Comparison of ENCODE assay signal across 8 mouse cellular contexts in the genomic region with DNA sequence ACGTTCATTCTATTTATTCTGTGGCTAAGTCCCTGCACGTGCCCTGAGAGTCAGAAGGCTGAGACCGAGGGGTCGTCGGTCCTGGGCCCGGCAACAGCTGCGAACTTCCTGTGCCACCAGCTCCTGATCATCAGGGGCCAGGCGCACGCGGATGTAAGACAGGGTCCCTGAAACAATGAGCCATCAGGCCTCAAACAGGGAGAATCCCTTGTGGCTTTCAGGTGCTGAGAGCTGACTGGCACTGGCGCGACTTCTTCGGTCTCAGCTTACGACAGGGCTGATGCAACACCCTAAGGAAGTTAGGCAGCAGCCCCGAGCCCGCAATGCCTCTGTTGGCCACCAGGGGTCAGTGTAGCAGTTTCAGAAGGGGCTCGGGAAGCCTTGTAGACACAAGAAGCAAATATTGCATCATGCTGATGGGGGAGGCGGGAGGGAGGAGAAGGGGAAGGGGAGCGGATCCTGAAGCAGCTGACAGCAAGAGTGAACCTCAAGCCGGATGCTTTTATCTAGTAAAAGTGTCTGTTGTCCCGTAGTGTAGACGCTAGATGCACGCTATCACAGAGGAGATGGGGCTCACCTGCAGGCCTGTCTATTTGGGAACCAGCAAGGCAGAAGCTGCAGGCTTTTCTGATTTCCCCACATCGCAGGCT. TPM values are rescaled to one million over a fixed set of nuclear protein-coding genes. Genes with fewer than 3 reads are reported as not detected.
DNase-seq lines count a peak whose midpoint lies in the region; ATAC-seq and TF ChIP-seq lines count a peak whose summit lies in the region.

No protein-coding gene starts in this region.

- no peak overlapping the region for H3K27ac ChIP-seq in embryonic facial prominence, embryonic 13.5 days
- H3K27ac ChIP-seq in limb, embryonic 14.5 days (replicated peaks; ENCODE audit: low read depth, low read length), result no peak overlapping the region
- peak overlapping the region; percentile 68 for H3K27ac ChIP-seq in midbrain, postnatal 0 days (ENCODE audit: low read depth, low read length)

- H3K4me1 ChIP-seq in embryonic facial prominence, embryonic 13.5 days, result peaks cover 14% of the 10 kb centered on the region
- H3K4me1 ChIP-seq in limb, embryonic 14.5 days (ENCODE audit: control insufficient read depth, insufficient read depth, low read length), result peaks cover 5% of the 10 kb centered on the region; the same call in 1 of the 2 replicates
- peaks cover 6% of the 10 kb centered on the region; the same call in 1 of the 2 replicates for H3K4me1 ChIP-seq in midbrain, postnatal 0 days (ENCODE audit: insufficient read depth, low read length)

- no peaks in the 10 kb centered on the region for H3K9me3 ChIP-seq in embryonic facial prominence, embryonic 13.5 days
- no peaks in the 10 kb centered on the region for H3K9me3 ChIP-seq in limb, embryonic 14.5 days (ENCODE audit: control insufficient read depth, low read length)
- no peaks in the 10 kb centered on the region for H3K9me3 ChIP-seq in midbrain, postnatal 0 days (ENCODE audit: low read length)

- H3K4me3 ChIP-seq in embryonic facial prominence, embryonic 13.5 days, result peak overlapping the region; percentile 30
- H3K4me3 ChIP-seq in limb, embryonic 14.5 days (replicated peaks; ENCODE audit: low read length), result peak overlapping the region; percentile 26
- peak overlapping the region; percentile 18; the same call in 1 of the 2 replicates for H3K4me3 ChIP-seq in midbrain, postnatal 0 days (ENCODE audit: low read depth, low read length)

- peak; percentile 76 for ATAC-seq in embryonic facial prominence, embryonic 13.5 days (ENCODE audit: insufficient number of reproducible peaks, insufficient read depth, low FRiP score, low TSS enrichment, low read depth)
- ATAC-seq in limb, embryonic 14.5 days (ENCODE audit: low FRiP score, low read depth), result peak; percentile 84
- ATAC-seq in midbrain, postnatal 0 days (ENCODE audit: low FRiP score), result peak; percentile 76

- no peaks in the 10 kb centered on the region for H3K36me3 ChIP-seq in embryonic facial prominence, embryonic 13.5 days
- H3K36me3 ChIP-seq in limb, embryonic 14.5 days (ENCODE audit: control insufficient read depth, insufficient read depth, low read length), result no peaks in the 10 kb centered on the region
- no peaks in the 10 kb centered on the region for H3K36me3 ChIP-seq in midbrain, postnatal 0 days (ENCODE audit: insufficient read depth, low read length)

- TF ChIP-seq CTCF in midbrain, postnatal 0 days (IDR thresholded peaks at IDR 0.05), result peak; percentile 100

- TF ChIP-seq POLR2A in limb, embryonic 14.5 days (IDR thresholded peaks at IDR 0.05; ENCODE audit: borderline replicate concordance, extremely low read depth, insufficient read depth, insufficient read length), result no peak

- peak overlapping the region; percentile 64 for H3K4me2 ChIP-seq in embryonic facial prominence, embryonic 13.5 days
- peak overlapping the region; percentile 51 for H3K4me2 ChIP-seq in limb, embryonic 14.5 days (replicated peaks; ENCODE audit: low read depth, low read length, severe bottlenecking)
- peak overlapping the region; percentile 37 for H3K4me2 ChIP-seq in midbrain, postnatal 0 days (ENCODE audit: low read depth, low read length, poor library complexity, severe bottlenecking)

- DNase-seq in 3134 (ENCODE audit: extremely low read depth, insufficient read length, low spot score), result peak; percentile 92
- DNase-seq in adrenal gland, postnatal 36 days, result peak; percentile 97
- DNase-seq in heart, adult 8-10 months (ENCODE audit: low spot score), result peak; percentile 94
- peak; percentile 92 for DNase-seq in kidney, adult 9 months
- peak; percentile 93 for DNase-seq in limb, embryonic 14.5 days (ENCODE audit: low spot score)
- peak; percentile 98 for DNase-seq in midbrain, postnatal 0 days (ENCODE audit: low spot score)
- DNase-seq in spleen, postnatal 14 days (ENCODE audit: low spot score in 2 of 2), result peak; percentile 97 to 98

- peaks cover 7% of the 10 kb centered on the region; the same call in 1 of the 2 replicates for H3K27me3 ChIP-seq in embryonic facial prominence, embryonic 13.5 days
- H3K27me3 ChIP-seq in limb, embryonic 14.5 days (ENCODE audit: control insufficient read depth, insufficient read depth, low read length), result no peaks in the 10 kb centered on the region
- H3K27me3 ChIP-seq in midbrain, postnatal 0 days (ENCODE audit: insufficient read depth, low read length), result no peaks in the 10 kb centered on the region

- WGBS in embryonic facial prominence, embryonic 13.5 days, result 3% methylated on average over 24 of the region's 24 CpGs
- WGBS in limb, embryonic 14.5 days, result 5% methylated on average over 24 of the region's 24 CpGs
- 3% methylated on average over 24 of the region's 24 CpGs for WGBS in midbrain, postnatal 0 days

- H3K9ac ChIP-seq in embryonic facial prominence, embryonic 13.5 days, result peak overlapping the region; percentile 65
- peak overlapping the region; percentile 38 for H3K9ac ChIP-seq in limb, embryonic 14.5 days (ENCODE audit: low read depth, low read length, severe bottlenecking)
- H3K9ac ChIP-seq in midbrain, postnatal 0 days (replicated peaks; ENCODE audit: low read length, poor library complexity, severe bottlenecking), result peak overlapping the region; percentile 44

RNA-seq across cellular contexts. Expression of gene Klhdc4, which starts 21.6 kb away (rescaled TPM):
- total RNA-seq in adrenal gland, postnatal 36 days (2021), result 10 to 100 TPM; 22.7 to 23.1 TPM
- 36.8 and 41.2 TPM in 2 replicates for polyA plus RNA-seq in embryonic facial prominence, embryonic 13.5 days (2015; fragmentation: Nextera tagmentation; extraction: Ambion mirVana)
- 10 to 100 TPM; 12.5 to 14.9 (median 12.9) TPM for total RNA-seq in heart, adult 8-10 months (2022)
- polyA plus RNA-seq in limb, embryonic 14.5 days (2012; rRNA removed), result 27.2 and 37.2 TPM in 2 replicates
- 32.0 and 33.9 TPM in 2 replicates for polyA plus RNA-seq in limb, embryonic 14.5 days (2014; fragmentation: Nextera tagmentation; extraction: Ambion mirVana)
- total RNA-seq in midbrain, postnatal 0 days (2014; rRNA removed), result 30.7 and 44.8 TPM in 2 replicates
- 38.3 and 41.0 TPM in 2 replicates for polyA plus RNA-seq in midbrain, postnatal 0 days (2015; fragmentation: Nextera tagmentation; extraction: Ambion mirVana)

RNA-seq across cellular contexts. Expression of gene Slc7a5, which starts 56.5 kb away (rescaled TPM):
- total RNA-seq in adrenal gland, postnatal 36 days (2021), result 10 to 100 TPM; 41.6 to 64.0 TPM
- polyA plus RNA-seq in embryonic facial prominence, embryonic 13.5 days (2015; fragmentation: Nextera tagmentation; extraction: Ambion mirVana), result 16.1 and 18.3 TPM in 2 replicates
- 1 to 10 TPM; 3.8 to 4.8 (median 4.2) TPM for total RNA-seq in heart, adult 8-10 months (2022)
- 34.6 and 43.9 TPM in 2 replicates for polyA plus RNA-seq in limb, embryonic 14.5 days (2012; rRNA removed)
- 27.1 and 27.8 TPM in 2 replicates for polyA plus RNA-seq in limb, embryonic 14.5 days (2014; fragmentation: Nextera tagmentation; extraction: Ambion mirVana)
- 111 and 115 TPM in 2 replicates for total RNA-seq in midbrain, postnatal 0 days (2014; rRNA removed)
- polyA plus RNA-seq in midbrain, postnatal 0 days (2015; fragmentation: Nextera tagmentation; extraction: Ambion mirVana), result 64.5 and 65.2 TPM in 2 replicates

Comparison
In these comparisons a context has a peak if more than half of its experiments do, and no peak if none do; other contexts are left out.
1. RNA of gene Slc7a5, which starts 56.5 kb away (total RNA-seq): 111 to 115 TPM in midbrain, postnatal 0 days and 41.6 to 64.0 TPM in adrenal gland, postnatal 36 days; 3.8 to 4.8 TPM in heart, adult 8-10 months; every median in the first group is over 4 times any median in the second.
2. Peak in every context shown above with its lines, with median percentiles within 50 percentile points of each other: DNase-seq, ATAC-seq, H3K4me2 ChIP-seq, H3K4me3 ChIP-seq and H3K9ac ChIP-seq.